Mouse (Mus musculus): Measurements from ENCODE around the gene Cdk20. TPM values are rescaled to one million over a fixed set of nuclear protein-coding genes. Genes with fewer than 3 reads are reported as not detected.

The Cdk20 gene
- total and polyA plus RNA-seq, 3 experiments: 0.21 to 2.2 (median 1.5) TPM

DNA sequence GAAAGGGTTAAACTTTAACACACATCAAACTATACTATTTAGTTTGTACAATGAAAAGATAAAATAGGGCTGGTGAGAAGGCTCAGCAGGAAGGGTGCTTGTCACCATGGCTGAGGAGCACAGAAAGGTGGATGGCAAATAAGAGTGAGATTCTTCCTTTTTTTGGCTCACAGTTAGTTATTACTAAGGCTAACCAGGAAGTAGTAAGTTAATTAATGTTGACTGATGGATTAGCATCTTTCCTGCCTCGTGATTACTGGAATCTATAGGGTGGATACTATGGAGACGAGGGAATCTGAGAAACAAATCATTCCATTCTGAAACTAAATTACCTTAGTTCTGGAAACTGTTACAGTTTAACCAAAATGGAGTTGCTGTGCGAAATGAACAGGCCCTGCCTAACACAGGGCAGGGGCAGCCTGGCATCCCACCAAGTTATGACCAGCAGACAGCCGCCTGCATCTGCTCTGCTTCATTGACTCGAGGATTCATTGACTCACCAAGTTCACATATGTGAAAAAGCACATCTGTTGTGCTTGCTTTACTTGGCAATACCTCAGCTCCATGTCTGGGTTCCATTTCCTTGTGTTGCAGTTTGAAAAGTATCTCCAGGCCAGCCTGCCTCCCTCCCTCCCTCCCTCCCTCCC is 15.0 kb upstream of the Cdk20 start:
- in situ Hi-C loops (cut with MboI; ENCODE audit: low pct_ligation_motif_present, low pct_unique_long_range_greater_than_20kb, low sequenced_read_pairs): no loop called here
- no peak for DNase-seq (ENCODE audit: extremely low read depth)
- TF ChIP-seq ZNF384 (IDR thresholded peaks at IDR 0.05; ENCODE audit: low read depth, low read length) (no peak), MEF2A (IDR thresholded peaks at IDR 0.05; ENCODE audit: borderline replicate concordance, low read depth, low read length) (no peak), CHD2 (IDR thresholded peaks at IDR 0.05; ENCODE audit: low read length) (no peak), TBP (conservative IDR thresholded peaks at IDR 0.05; ENCODE audit: low read depth, low read length) (no peak), RCOR1 (conservative IDR thresholded peaks at IDR 0.05; ENCODE audit: low read depth, low read length) (no peak), TCF12 (IDR thresholded peaks at IDR 0.05; ENCODE audit: low read depth, low read length) (no peak), ZMIZ1 (IDR thresholded peaks at IDR 0.05; ENCODE audit: low read depth, low read length) (no peak), MYC (IDR thresholded peaks at IDR 0.05; ENCODE audit: low read depth, low read length) (no peak), ZKSCAN1 (IDR thresholded peaks at IDR 0.05; ENCODE audit: borderline replicate concordance, low read depth, low read length) (no peak), NELFE (IDR thresholded peaks at IDR 0.05; ENCODE audit: low read depth, low read length) (no peak), RAD21 (IDR thresholded peaks at IDR 0.05; ENCODE audit: low read depth, low read length) (no peak), BHLHE40 (IDR thresholded peaks at IDR 0.05; ENCODE audit: low read depth, low read length) (no peak), KAT2A (IDR thresholded peaks at IDR 0.05; ENCODE audit: insufficient replicate concordance, low read length) (no peak), MXI1 (IDR thresholded peaks at IDR 0.05; ENCODE audit: low read depth, low read length) (no peak), ZC3H11A (IDR thresholded peaks at IDR 0.05; ENCODE audit: low read depth, low read length) (no peak), PAX5 (IDR thresholded peaks at IDR 0.05; ENCODE audit: low read length) (no peak), MAX (IDR thresholded peaks at IDR 0.05; ENCODE audit: low read length) (no peak)
- Histone ChIP-seq H3K4me1 (ENCODE audit: control insufficient read depth in 1 of 2, insufficient read depth in 2 of 2) (0 out of 4 replicates have a peak, but pooled peaks cover 0 to 1% of the 10 kb centered on the region in 2 experiments), H3K4me3 (replicated peaks in 1 of 3; ENCODE audit: low read depth in 2 of 3, low read length in 2 of 3, poor library complexity in 1 of 3) (no peak overlapping the region), H3K27me3 (replicated peaks) (no peaks in the 10 kb centered on the region), H3K79me2 (replicated peaks; ENCODE audit: control insufficient read depth, extremely low read depth, insufficient read depth, poor library complexity, severe bottlenecking) (no peaks in the 10 kb centered on the region), H3K4me2 (ENCODE audit: insufficient read depth, low read depth, poor library complexity, severe bottlenecking) (no peak overlapping the region), H3K9ac (ENCODE audit: insufficient read depth, low read depth) (no peak overlapping the region), H3K36me3 (replicated peaks in 1 of 2; ENCODE audit: control insufficient read depth in 1 of 2, insufficient read depth in 1 of 2, low read length in 1 of 2) (no peaks in the 10 kb centered on the region), H3K27ac (ENCODE audit: insufficient read depth, low read depth) (no peak overlapping the region), H3K9me3 (replicated peaks; ENCODE audit: low read length) (peaks cover 3% of the 10 kb centered on the region)
- dilution Hi-C loops (cut with MboI; ENCODE audit: extremely low pct_ligation_motif_present, extremely low pct_unique_long_range_greater_than_20kb, low sequenced_read_pairs): no loop called here

DNA sequence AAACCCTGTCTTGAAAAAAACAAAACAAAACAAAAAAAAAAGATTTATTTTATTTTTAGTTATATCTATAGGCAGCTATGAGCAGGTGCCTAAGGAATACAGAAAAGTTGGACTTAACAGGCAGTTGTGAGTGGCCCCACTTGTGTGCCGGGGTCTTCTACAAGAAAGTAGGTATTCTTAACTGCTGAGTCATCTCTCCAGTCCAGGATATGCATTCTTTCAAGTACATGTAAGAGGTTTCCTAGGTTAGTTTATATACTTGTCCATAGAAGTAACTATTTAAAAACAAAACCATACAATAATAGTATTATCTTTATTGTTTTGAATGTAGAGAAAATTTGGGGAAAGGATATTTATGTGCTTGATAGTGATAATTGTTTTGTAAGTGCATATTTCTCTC is 11.3 kb upstream of the Cdk20 start:
- H3K27me3 ChIP-seq (replicated peaks): no peaks in the 10 kb centered on the region
- H3K4me3 ChIP-seq (replicated peaks in 1 of 3; ENCODE audit: low read depth in 2 of 3, low read length in 2 of 3, poor library complexity in 1 of 3): no peak overlapping the region
- no peaks in the 10 kb centered on the region for H3K36me3 ChIP-seq (replicated peaks in 1 of 2; ENCODE audit: control insufficient read depth in 1 of 2, insufficient read depth in 1 of 2, low read length in 1 of 2)
- H3K4me1 ChIP-seq (ENCODE audit: control insufficient read depth in 1 of 2, insufficient read depth in 2 of 2): 0 out of 4 replicates have a peak, but pooled peaks cover 0 to 3% of the 10 kb centered on the region in 2 experiments
- H3K4me2 ChIP-seq (ENCODE audit: insufficient read depth, low read depth, poor library complexity, severe bottlenecking): no peak overlapping the region
- no peaks in the 10 kb centered on the region for H3K9me3 ChIP-seq (replicated peaks; ENCODE audit: low read length)
- no peak for TF ChIP-seq MAX (IDR thresholded peaks at IDR 0.05; ENCODE audit: low read length)
- H3K79me2 ChIP-seq (replicated peaks; ENCODE audit: control insufficient read depth, extremely low read depth, insufficient read depth, poor library complexity, severe bottlenecking): no peaks in the 10 kb centered on the region
- H3K9ac ChIP-seq (ENCODE audit: insufficient read depth, low read depth): no peak overlapping the region
- DNase-seq (ENCODE audit: extremely low read depth): no peak
- in situ Hi-C loops (cut with MboI; ENCODE audit: low pct_ligation_motif_present, low pct_unique_long_range_greater_than_20kb, low sequenced_read_pairs) (no loop called here), dilution Hi-C loops (cut with MboI; ENCODE audit: extremely low pct_ligation_motif_present, extremely low pct_unique_long_range_greater_than_20kb, low sequenced_read_pairs) (no loop called here)
- H3K27ac ChIP-seq (ENCODE audit: insufficient read depth, low read depth): no peak overlapping the region
